Mouse (Mus musculus) stomach, embryonic 15.5 days (tissue): Measurements from ENCODE around the gene Olfr1183. TPM values are rescaled to one million over a fixed set of nuclear protein-coding genes. Genes with fewer than 3 reads are reported as not detected.
"Not testable (repeated sequence)": the region's sequence is repeated elsewhere in the genome, so short reads cannot be mapped to it uniquely, and the experiment has no call there.

Experiments
- ATAC-seq: fragments of 200-750 bp; cut with Nextera tagmentation; 2 replicates; pipeline ENCODE4 v1.8.0; 2017; ENCODE audit warnings: low read depth, moderate number of reproducible peaks, moderate TSS enrichment; ENCODE audit not compliant: insufficient read depth, low FRiP score
- H3K27ac ChIP-seq: fragments of 300-500 bp; sonication (generic); 2 replicates; pipeline ENCODE4 v1.5.1; 2015; ENCODE audit warnings: mild to moderate bottlenecking, inconsistent platforms
- H3K27me3 ChIP-seq: fragments of 300-500 bp; sonication (generic); replicated peaks from 2 replicates; pipeline ENCODE4 v1.6.1; 2015; ENCODE audit warnings: inconsistent platforms
- H3K36me3 ChIP-seq: fragments of 300-500 bp; sonication (generic); 2 replicates; pipeline ENCODE4 v1.6.1; 2015; ENCODE audit warnings: inconsistent platforms
- H3K4me1 ChIP-seq: fragments of 300-500 bp; sonication (generic); 2 replicates; pipeline ENCODE4 v1.6.1; 2015; ENCODE audit warnings: inconsistent platforms
- H3K4me2 ChIP-seq: fragments of 300-500 bp; sonication (generic); 2 replicates; pipeline ENCODE4 v1.6.1; 2015; ENCODE audit warnings: mild to moderate bottlenecking, inconsistent platforms
- H3K4me3 ChIP-seq: fragments of 300-500 bp; sonication (generic); replicated peaks from 2 replicates; pipeline ENCODE4 v1.5.1; 2015; ENCODE audit warnings: inconsistent platforms
- H3K9ac ChIP-seq: fragments of 300-500 bp; sonication (generic); 2 replicates; pipeline ENCODE4 v1.6.1; 2015; ENCODE audit warnings: inconsistent platforms
- H3K9me3 ChIP-seq: fragments of 300-500 bp; sonication (generic); 2 replicates; pipeline ENCODE4 v1.6.1; 2016; ENCODE audit warnings: inconsistent platforms
- WGBS: fragments of 180-500 bp; shearing (Covaris S2); methylation state at CpG from one replicate; pipeline ENCODE4 v1.1.7; 2015; 5-methylcytosine and 5-hydroxymethylcytosine counted together
- polyA plus RNA-seq: library from polyadenylated mRNA; unstranded; fragments of >200 nt; fragmentation: Nextera tagmentation; extraction: Ambion mirVana; gene quantifications from 2 replicates; pipeline ENCODE4 v1.2.1, GENCODE M21; 2015

Gene Olfr1183
- not detected in 2 replicates for polyA plus RNA-seq

DNA sequence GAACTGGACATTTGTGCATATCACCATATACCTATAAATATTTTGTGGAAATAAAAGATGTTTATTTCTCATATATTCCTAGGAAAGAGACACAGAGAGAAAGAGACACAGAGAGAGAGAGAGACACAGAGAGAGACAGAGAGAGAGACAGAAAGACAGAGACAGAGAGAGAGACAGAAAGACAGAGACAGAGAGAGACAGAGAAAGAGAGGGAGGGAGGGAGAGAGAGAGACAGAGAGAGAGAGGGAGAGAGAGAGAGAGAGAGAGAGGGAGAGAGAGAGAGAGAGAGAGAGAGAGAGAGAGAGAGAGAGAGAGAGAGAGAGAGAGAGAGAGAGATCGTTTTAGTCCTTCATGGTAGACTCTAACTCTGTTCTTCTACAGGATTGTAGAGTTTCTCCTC is at the start of gene Olfr1183:
Gene Olfr1183, plus strand, starts transcription at position 301 of the 400 bp plus-strand sequence.
- not testable (repeated sequence) for H3K4me3 ChIP-seq, H3K4me2 ChIP-seq, H3K4me1 ChIP-seq, H3K27me3 ChIP-seq, H3K36me3 ChIP-seq, H3K27ac ChIP-seq, H3K9ac ChIP-seq, ATAC-seq, H3K9me3 ChIP-seq
- 75% methylated on average over 1 of the region's 1 CpGs for WGBS

DNA sequence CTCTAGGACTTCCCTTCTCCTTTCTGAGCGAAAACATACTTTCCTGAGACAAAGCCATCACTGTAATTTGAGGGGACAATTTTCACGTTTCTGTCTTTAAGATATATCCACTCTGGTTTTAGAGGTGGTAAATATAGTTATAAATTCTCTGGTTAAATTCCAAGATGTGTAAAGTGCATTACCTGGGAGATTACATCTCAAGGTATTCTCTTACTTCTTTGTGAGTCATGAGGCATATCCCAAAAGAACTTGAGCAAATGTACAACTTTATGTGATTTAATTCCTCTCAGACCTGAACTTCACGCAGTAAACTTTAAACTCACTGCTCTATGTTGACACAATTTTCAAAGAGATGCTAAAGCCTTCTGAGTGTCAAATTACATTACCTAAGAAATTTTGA is 48.3 kb upstream of the Olfr1183 start, which contains the start of gene Olfr1179:
Gene Olfr1179, minus strand, starts transcription at position 101 of the 400 bp plus-strand sequence.
- no peaks in the 10 kb centered on the region for H3K27me3 ChIP-seq
- no peak within 1 kb of the TSS for H3K4me3 ChIP-seq
- no peaks in the 10 kb centered on the region for H3K9me3 ChIP-seq
- WGBS = 81% methylated on average over 3 of the region's 3 CpGs
- H3K27ac ChIP-seq = no peak within 1 kb of the TSS
- no peak within 1 kb of the TSS for H3K4me2 ChIP-seq
- no peaks in the 10 kb centered on the region for H3K36me3 ChIP-seq
- no peaks in the 10 kb centered on the region for H3K4me1 ChIP-seq
- H3K9ac ChIP-seq = no peak within 1 kb of the TSS
- no peak for ATAC-seq

- Histone ChIP-seq H3K4me1 (no peaks in the 10 kb centered on the region), H3K27me3 (no peaks in the 10 kb centered on the region), H3K4me2 (no peak within 1 kb of the TSS), H3K9me3 (no peaks in the 10 kb centered on the region), H3K4me3 (no peak within 1 kb of the TSS), H3K27ac (no peak within 1 kb of the TSS), H3K9ac (no peak within 1 kb of the TSS), H3K36me3 (no peaks in the 10 kb centered on the region)
- no peak for ATAC-seq
- 62% methylated on average over 2 of the region's 2 CpGs for WGBS
Measured at GRCm38 (mm10) chr2:88419051-88419450, 35.6 kb upstream of the Olfr1183 start, which contains the start of gene Olfr1180. Gene Olfr1180, minus strand, starts transcription at chr2:88419151.

DNA sequence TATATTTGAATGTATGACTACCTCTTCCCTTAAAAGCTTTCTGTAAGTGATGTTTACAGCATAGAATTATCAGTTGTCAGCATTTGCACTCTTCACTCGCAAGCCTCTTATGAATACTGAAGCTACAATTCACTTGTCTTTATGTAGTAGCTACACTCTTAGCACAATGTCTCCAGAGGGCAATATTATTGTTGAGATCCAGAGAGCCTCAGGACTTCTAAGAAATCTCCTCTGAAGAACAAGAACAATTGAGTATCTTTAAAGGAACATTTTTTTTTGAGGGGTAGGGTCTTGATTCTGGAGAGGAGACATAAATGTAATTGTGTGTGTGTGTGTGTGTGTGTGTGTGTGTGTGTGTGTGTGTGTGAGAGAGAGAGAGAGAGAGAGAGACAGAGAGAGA is 28.6 kb upstream of the Olfr1183 start, which contains the start of gene Olfr1181:
Gene Olfr1181, minus strand, starts transcription at position 101 of the 400 bp plus-strand sequence.
- no peaks in the 10 kb centered on the region for H3K36me3 ChIP-seq
- H3K9me3 ChIP-seq = no peaks in the 10 kb centered on the region
- H3K4me2 ChIP-seq = no peak within 1 kb of the TSS
- no peaks in the 10 kb centered on the region for H3K27me3 ChIP-seq
- no peak within 1 kb of the TSS for H3K27ac ChIP-seq
- H3K9ac ChIP-seq = no peak within 1 kb of the TSS
- no peak within 1 kb of the TSS for H3K4me3 ChIP-seq
- no peaks in the 10 kb centered on the region for H3K4me1 ChIP-seq
- ATAC-seq = no peak
- WGBS = 71% methylated on average over 1 of the region's 1 CpGs

- no peaks in the 10 kb centered on the region for H3K27me3 ChIP-seq
- H3K4me2 ChIP-seq = no peak within 1 kb of the TSS
- H3K4me3 ChIP-seq = no peak within 1 kb of the TSS
- ATAC-seq = no peak
- no peaks in the 10 kb centered on the region for H3K4me1 ChIP-seq
- no peak within 1 kb of the TSS for H3K27ac ChIP-seq
- H3K9me3 ChIP-seq = no peaks in the 10 kb centered on the region
- WGBS = 79% methylated on average over 1 of the region's 1 CpGs
- no peaks in the 10 kb centered on the region for H3K36me3 ChIP-seq
- no peak within 1 kb of the TSS for H3K9ac ChIP-seq
Measured at GRCm38 (mm10) chr2:88449031-88449430, 5.6 kb upstream of the Olfr1183 start, which contains the start of gene Gm13757. Gene Gm13757, minus strand, starts transcription at chr2:88449131.

DNA sequence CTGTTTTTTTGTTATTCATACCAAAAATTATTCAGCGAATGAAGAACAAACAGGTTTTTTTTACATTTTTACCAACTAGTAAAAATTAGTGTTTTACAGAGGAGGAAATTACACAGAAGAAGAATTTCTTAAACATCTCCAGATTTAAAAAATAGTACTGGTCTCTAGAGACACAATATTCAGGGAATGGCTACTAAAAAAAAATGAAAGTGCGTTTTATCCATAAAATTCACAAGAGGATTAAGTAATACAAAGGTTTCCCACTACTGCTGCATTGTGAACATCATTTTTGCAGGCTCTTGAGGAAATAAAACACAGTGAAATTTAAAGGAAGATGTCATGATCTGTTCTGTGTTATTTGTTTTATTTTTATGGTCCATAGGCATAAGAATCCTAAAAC is 28.6 kb downstream of the Olfr1183 start, which contains the start of gene Olfr1184:
Gene Olfr1184, plus strand, starts transcription at position 301 of the 400 bp plus-strand sequence.
- Histone ChIP-seq H3K27me3 (no peaks in the 10 kb centered on the region), H3K27ac (no peak within 1 kb of the TSS), H3K4me1 (no peaks in the 10 kb centered on the region), H3K4me3 (no peak within 1 kb of the TSS), H3K4me2 (no peak within 1 kb of the TSS), H3K36me3 (no peaks in the 10 kb centered on the region), H3K9me3 (no peaks in the 10 kb centered on the region), H3K9ac (no peak within 1 kb of the TSS)
- WGBS = 80% methylated on average over 2 of the region's 2 CpGs
- no peak for ATAC-seq

- no peak within 1 kb of the TSS for H3K4me3 ChIP-seq
- H3K27me3 ChIP-seq = no peaks in the 10 kb centered on the region
- H3K36me3 ChIP-seq = no peaks in the 10 kb centered on the region
- 67% methylated on average over 2 of the region's 2 CpGs for WGBS
- no peaks in the 10 kb centered on the region for H3K4me1 ChIP-seq
- H3K4me2 ChIP-seq = no peak within 1 kb of the TSS
- no peak within 1 kb of the TSS for H3K27ac ChIP-seq
- H3K9me3 ChIP-seq = no peaks in the 10 kb centered on the region
- no peak for ATAC-seq
- no peak within 1 kb of the TSS for H3K9ac ChIP-seq
Measured at GRCm38 (mm10) chr2:88493020-88493419, 38.4 kb downstream of the Olfr1183 start, which contains the start of gene Olfr1185-ps1. Gene Olfr1185-ps1, plus strand, starts transcription at chr2:88493320.

DNA sequence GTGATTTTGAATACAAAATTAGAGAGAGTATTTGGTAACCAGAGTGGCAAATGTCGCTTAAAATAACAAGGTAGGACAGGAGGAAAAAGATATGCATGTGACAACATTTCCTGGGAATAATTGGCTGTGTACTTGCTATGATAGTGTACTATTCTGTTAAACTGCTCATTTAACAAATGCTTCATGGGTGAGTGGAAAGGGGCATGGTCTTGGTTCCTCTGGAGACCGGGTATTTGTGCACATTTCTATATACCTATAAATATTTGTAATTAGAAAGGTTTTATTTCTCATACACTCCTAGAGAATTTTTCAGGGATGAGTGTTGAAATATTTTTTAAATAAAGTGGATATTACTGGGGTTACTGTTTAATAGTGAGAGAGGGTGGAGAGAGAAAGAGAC is 63.6 kb downstream of the Olfr1183 start, which contains the start of gene Olfr1186:
Gene Olfr1186, plus strand, starts transcription at position 301 of the 400 bp plus-strand sequence.
- H3K4me1 ChIP-seq = no peaks in the 10 kb centered on the region
- ATAC-seq = no peak
- H3K27me3 ChIP-seq = no peaks in the 10 kb centered on the region
- no peaks in the 10 kb centered on the region for H3K36me3 ChIP-seq
- no peak within 1 kb of the TSS for H3K4me3 ChIP-seq
- 76% methylated on average over 2 of the region's 2 CpGs for WGBS
- no peak within 1 kb of the TSS for H3K4me2 ChIP-seq
- no peaks in the 10 kb centered on the region for H3K9me3 ChIP-seq
- no peak within 1 kb of the TSS for H3K9ac ChIP-seq
- H3K27ac ChIP-seq = no peak within 1 kb of the TSS

Other genes with a start within 250 kb of the Olfr1183 start
- not detected in 2 replicates for gene Olfr1170, start 226.5 kb upstream of the Olfr1183 start, polyA plus RNA-seq
- gene Olfr1173, start 175.0 kb upstream of the Olfr1183 start, polyA plus RNA-seq = not detected in 2 replicates
- gene Olfr1174-ps, start 139.7 kb upstream of the Olfr1183 start, polyA plus RNA-seq = not detected in 2 replicates
- not detected in 2 replicates for gene Olfr1175-ps, start 127.7 kb upstream of the Olfr1183 start, polyA plus RNA-seq
- not detected in 2 replicates for gene Olfr1176, start 118.1 kb upstream of the Olfr1183 start, polyA plus RNA-seq
- gene Olfr1177-ps, start 108.4 kb upstream of the Olfr1183 start, polyA plus RNA-seq = not detected in 2 replicates
- not detected in 2 replicates for gene Olfr1178, start 67.8 kb upstream of the Olfr1183 start, polyA plus RNA-seq
- not detected in 2 replicates for gene Olfr1179, start 48.4 kb upstream of the Olfr1183 start, polyA plus RNA-seq
- not detected in 2 replicates for gene Olfr1180, start 35.7 kb upstream of the Olfr1183 start, polyA plus RNA-seq
- not detected in 2 replicates for gene Olfr1181, start 28.7 kb upstream of the Olfr1183 start, polyA plus RNA-seq
- not detected in 2 replicates for gene Gm13757, start 5.7 kb upstream of the Olfr1183 start, polyA plus RNA-seq
- gene Olfr1184, start 28.7 kb downstream of the Olfr1183 start, polyA plus RNA-seq = not detected in 2 replicates
- not detected in 2 replicates for gene Olfr1185-ps1, start 38.5 kb downstream of the Olfr1183 start, polyA plus RNA-seq
- not detected in 2 replicates for gene Olfr1186, start 63.7 kb downstream of the Olfr1183 start, polyA plus RNA-seq
- gene Olfr1188, start 102.1 kb downstream of the Olfr1183 start, polyA plus RNA-seq = not detected in 2 replicates
- not detected in 2 replicates for gene Olfr1189, start 131.6 kb downstream of the Olfr1183 start, polyA plus RNA-seq
- not detected in 2 replicates for gene Olfr1191-ps1, start 185.7 kb downstream of the Olfr1183 start, polyA plus RNA-seq
- not detected in 2 replicates for gene Olfr1192-ps1, start 193.6 kb downstream of the Olfr1183 start, polyA plus RNA-seq
- not detected in 2 replicates for gene Olfr1193, start 220.8 kb downstream of the Olfr1183 start, polyA plus RNA-seq
- not detected in 2 replicates for gene Olfr1195, start 234.3 kb downstream of the Olfr1183 start, polyA plus RNA-seq
- gene Olfr1196, start 249.7 kb downstream of the Olfr1183 start, polyA plus RNA-seq = not detected in 2 replicates